Mouse (Mus musculus): ENCODE data around the gene Ptprc.

Gene Ptprc

GRCm38 (mm10) chr1:138080308-138080707, 95.2 kb downstream of the Ptprc start:
- in situ Hi-C loops (cut with MboI, MseI): loop anchor here (25.0 kb wide), 1 partner anchor 1918 kb away; no protein-coding TSS in a partner anchor

- in situ Hi-C loops (cut with MboI, MseI): loop anchor here (5.0 to 25.0 kb wide), 5 partner anchors 97 to 930 kb away; no protein-coding TSS in a partner anchor
These were observed 131.1 kb downstream of the Ptprc start for GRCm38 (mm10) chr1:138044196-138044945.

GRCm38 (mm10) chr1:138040556-138040955, 135.0 kb downstream of the Ptprc start:
- in situ Hi-C loops (cut with MboI, MseI): loop anchor here (5.0 to 25.0 kb wide), 5 partner anchors 93 to 926 kb away; no protein-coding TSS in a partner anchor

GRCm38 (mm10) chr1:138039201-138039600, 136.3 kb downstream of the Ptprc start:
- in situ Hi-C loops (cut with MboI, MseI): loop anchor here (25.0 kb wide), 1 partner anchor 252 kb away; no protein-coding TSS in a partner anchor

GRCm38 (mm10) chr1:138037484-138037883, 138.0 kb downstream of the Ptprc start:
- in situ Hi-C loops (cut with MboI, MseI): loop anchor here (25.0 kb wide), 1 partner anchor 250 kb away; no protein-coding TSS in a partner anchor

GRCm38 (mm10) chr1:138029649-138030048, 145.9 kb downstream of the Ptprc start:
- in situ Hi-C loops (cut with MboI, MseI): loop anchor here (25.0 kb wide), 1 partner anchor 242 kb away; no protein-coding TSS in a partner anchor

GRCm38 (mm10) chr1:138025298-138025697, 150.2 kb downstream of the Ptprc start:
- in situ Hi-C loops (cut with MboI, MseI): loop anchor here (25.0 kb wide), 1 partner anchor 238 kb away; no protein-coding TSS in a partner anchor

GRCm38 (mm10) chr1:138023601-138024000, 151.9 kb downstream of the Ptprc start:
- in situ Hi-C loops (cut with MboI, MseI): no loop called here

- in situ Hi-C loops (cut with MboI, MseI): no loop called here
These were observed 152.6 kb downstream of the Ptprc start for GRCm38 (mm10) chr1:138022918-138023295.

GRCm38 (mm10) chr1:138021962-138022917, 153.3 kb downstream of the Ptprc start:
- in situ Hi-C loops (cut with MboI, MseI): no loop called here

All from T-helper 1 cell (primary cell).